Mouse (Mus musculus) lung, postnatal 0 days (tissue): Measurements from ENCODE around the gene Prg4.

ENCODE experiments used
- CTCF ChIP-seq: IDR thresholded peaks from 2 replicates; pipeline ENCODE4 v1.5.1; 2016; ENCODE audit warnings: antibody characterized with exemption, mild to moderate bottlenecking
- EP300 ChIP-seq: IDR thresholded peaks from 2 replicates; pipeline ENCODE4 v1.6.1; 2016; ENCODE audit warnings: antibody characterized with exemption, mild to moderate bottlenecking, control low read depth

DNA sequence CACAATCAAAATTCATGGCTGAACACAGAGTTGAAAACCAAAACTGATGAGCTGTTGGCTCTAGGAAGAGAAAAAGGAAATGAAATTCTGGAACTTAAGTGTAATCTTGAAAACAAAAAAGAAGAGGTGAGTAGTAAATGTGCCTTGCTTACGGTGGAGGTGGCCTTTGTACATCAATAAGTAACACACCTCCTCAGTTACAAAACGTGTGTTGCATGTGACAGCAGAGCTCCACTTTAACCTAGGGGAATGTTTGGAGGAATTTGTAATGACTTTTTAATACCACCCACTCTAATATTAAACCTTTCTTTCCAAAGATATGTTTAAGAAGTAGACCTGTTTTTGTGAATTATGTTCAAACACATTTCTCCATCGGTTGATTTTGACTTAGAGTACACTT, 62.1 kb downstream of the Prg4 start:
- no peak for TF ChIP-seq EP300
- TF ChIP-seq CTCF, result no peak
